Comparison of ENCODE assay signal across 14 mouse cellular contexts in the genomic region with DNA sequence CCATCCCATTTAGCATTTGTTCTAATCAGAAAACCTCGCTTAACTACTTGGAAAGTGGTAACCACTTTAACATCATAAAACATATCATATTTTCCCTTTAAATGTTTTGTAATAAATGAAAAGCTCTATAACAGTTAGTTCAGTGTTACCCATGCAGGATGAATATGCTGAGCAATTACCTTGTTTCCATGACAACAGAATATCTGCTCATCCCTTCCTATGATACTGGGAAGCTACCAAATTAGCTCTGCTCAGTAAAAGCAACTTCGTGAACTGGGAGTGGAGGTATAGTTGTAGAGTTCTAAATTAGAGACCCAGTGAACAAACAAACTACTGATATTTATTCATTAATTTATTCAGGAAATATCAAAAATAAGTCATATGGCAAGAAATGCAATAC.
"Had no signal": no experiment of that assay in that cellular context is flagged by ENCODE, and none has a peak within 500 bp of the region (broad histone marks: within the 10 kb centered on the region; RNA-seq: fewer than 3 reads in every experiment).

No protein-coding gene starts in this region.

- H3K9me3 ChIP-seq: limb, embryonic 15.5 days; liver, embryonic 12.5 days; midbrain, embryonic 12.5 days; stomach, embryonic 15.5 days had no signal

- H3K9ac ChIP-seq: limb, embryonic 15.5 days; liver, embryonic 12.5 days; lung, embryonic 14.5 days; midbrain, embryonic 12.5 days; stomach, embryonic 15.5 days had no signal

- H3K4me3 ChIP-seq: limb, embryonic 15.5 days; liver, embryonic 12.5 days; midbrain, embryonic 12.5 days; stomach, embryonic 15.5 days had no signal

- H3K27me3 ChIP-seq: limb, embryonic 15.5 days; liver, embryonic 12.5 days; midbrain, embryonic 12.5 days; stomach, embryonic 15.5 days had no signal

- ATAC-seq: liver, embryonic 12.5 days had no signal

- H3K27ac ChIP-seq: kidney, postnatal 0 days; limb, embryonic 15.5 days; liver, embryonic 12.5 days; midbrain, embryonic 12.5 days; stomach, embryonic 15.5 days had no signal

- DNase-seq: kidney, adult 9 months; kidney, postnatal 36 days; layer of hippocampus, adult 9-11 months; layer of hippocampus, postnatal 36 days; lung, embryonic 14.5 days; lung, postnatal 10 days; lung, postnatal 4 days; retina, postnatal 1 day; thymus, postnatal 36 days had no signal

- H3K4me2 ChIP-seq: limb, embryonic 15.5 days; liver, embryonic 12.5 days; lung, embryonic 14.5 days; midbrain, embryonic 12.5 days; stomach, embryonic 15.5 days had no signal

- H3K36me3 ChIP-seq: limb, embryonic 15.5 days; liver, embryonic 12.5 days; midbrain, embryonic 12.5 days; stomach, embryonic 15.5 days had no signal

- H3K4me1 ChIP-seq: limb, embryonic 15.5 days; liver, embryonic 12.5 days; midbrain, embryonic 12.5 days; stomach, embryonic 15.5 days had no signal
